Mouse (Mus musculus): ENCODE measurements around the gene Atg101. TPM values are rescaled to one million over a fixed set of nuclear protein-coding genes. Genes with fewer than 3 reads are reported as not detected.
A peak's percentile ranks its signal among the peaks of the same experiment; 100 is the strongest.

Atg101 gene
- total RNA-seq, 1 experiment = 116 TPM

GRCm38 (mm10) chr15:101315378-101315777, 31.3 kb downstream of the Atg101 start:
- Histone ChIP-seq H3K36me3 (ENCODE audit: control insufficient read depth, insufficient read depth, low read length, poor library complexity, severe bottlenecking) (no peaks in the 10 kb centered on the region), H3K9ac (ENCODE audit: insufficient read depth, low read depth, low read length, poor library complexity, severe bottlenecking) (no peak overlapping the region), H3K9me3 (ENCODE audit: control insufficient read depth, insufficient read depth, low read depth, low read length) (no peaks in the 10 kb centered on the region), H3K27ac (ENCODE audit: insufficient read depth, low read depth, low read length, poor library complexity, severe bottlenecking) (no peak overlapping the region), H3K4me3 (ENCODE audit: insufficient read depth in 1 of 2, low read depth in 1 of 2, low read length in 2 of 2, poor library complexity in 1 of 2, severe bottlenecking in 1 of 2) (no peak overlapping the region), H3K4me1 (ENCODE audit: control insufficient read depth in 2 of 2, insufficient read depth in 2 of 2, low read length in 2 of 2, poor library complexity in 1 of 2) (peaks cover 0 to 10% of the 10 kb centered on the region in 2 experiments; a peak in 2 of 4 replicates)
- in situ Hi-C loops (cut with MboI; ENCODE audit: low sequenced_read_pairs in 2 of 2, unreplicated experiment in 2 of 2) = no loop called here
- DNase-seq (ENCODE audit: low read depth, low spot score) = no peak
- TF ChIP-seq CHD2 (IDR thresholded peaks at IDR 0.05; ENCODE audit: low read depth, low read length) (no peak), HCFC1 (IDR thresholded peaks at IDR 0.05; ENCODE audit: borderline replicate concordance, insufficient read depth, low read length) (no peak), ZNF384 (IDR thresholded peaks at IDR 0.05; ENCODE audit: low read depth, low read length) (no peak), MAFK (IDR thresholded peaks at IDR 0.05; ENCODE audit: insufficient read depth, low read depth, low read length) (no peak), ZC3H11A (IDR thresholded peaks at IDR 0.05; ENCODE audit: borderline replicate concordance, low read depth, low read length) (no peak)

- Histone ChIP-seq H3K4me3 (ENCODE audit: insufficient read depth in 1 of 2, low read depth in 1 of 2, low read length in 2 of 2, poor library complexity in 1 of 2, severe bottlenecking in 1 of 2) (no peak overlapping the region), H3K4me1 (ENCODE audit: control insufficient read depth in 2 of 2, insufficient read depth in 2 of 2, low read length in 2 of 2, poor library complexity in 1 of 2) (peaks cover 0 to 10% of the 10 kb centered on the region in 2 experiments; a peak in 2 of 4 replicates), H3K9me3 (ENCODE audit: control insufficient read depth, insufficient read depth, low read depth, low read length) (no peaks in the 10 kb centered on the region), H3K9ac (ENCODE audit: insufficient read depth, low read depth, low read length, poor library complexity, severe bottlenecking) (no peak overlapping the region), H3K36me3 (ENCODE audit: control insufficient read depth, insufficient read depth, low read length, poor library complexity, severe bottlenecking) (no peaks in the 10 kb centered on the region), H3K27ac (ENCODE audit: insufficient read depth, low read depth, low read length, poor library complexity, severe bottlenecking) (no peak overlapping the region)
- in situ Hi-C loops (cut with MboI; ENCODE audit: low sequenced_read_pairs in 2 of 2, unreplicated experiment in 2 of 2) = no loop called here
- peak; percentile 92 for DNase-seq (ENCODE audit: low read depth, low spot score)
- TF ChIP-seq CHD2 (IDR thresholded peaks at IDR 0.05; ENCODE audit: low read depth, low read length) = no peak
- no peak for TF ChIP-seq ZNF384 (IDR thresholded peaks at IDR 0.05; ENCODE audit: low read depth, low read length)
- peak; percentile 45; the same call in 1 of the 2 replicates for TF ChIP-seq ZC3H11A (IDR thresholded peaks at IDR 0.05; ENCODE audit: borderline replicate concordance, low read depth, low read length)
- TF ChIP-seq HCFC1 (IDR thresholded peaks at IDR 0.05; ENCODE audit: borderline replicate concordance, insufficient read depth, low read length) = no peak
- TF ChIP-seq MAFK (IDR thresholded peaks at IDR 0.05; ENCODE audit: insufficient read depth, low read depth, low read length) = no peak
Observed at GRCm38 (mm10) chr15:101315832-101316231, 31.8 kb downstream of the Atg101 start.

- TF ChIP-seq ZC3H11A (IDR thresholded peaks at IDR 0.05; ENCODE audit: borderline replicate concordance, low read depth, low read length) (no peak), MAFK (IDR thresholded peaks at IDR 0.05; ENCODE audit: insufficient read depth, low read depth, low read length) (no peak), HCFC1 (IDR thresholded peaks at IDR 0.05; ENCODE audit: borderline replicate concordance, insufficient read depth, low read length) (no peak), CHD2 (IDR thresholded peaks at IDR 0.05; ENCODE audit: low read depth, low read length) (no peak), ZNF384 (IDR thresholded peaks at IDR 0.05; ENCODE audit: low read depth, low read length) (no peak)
- no peak overlapping the region for H3K4me3 ChIP-seq (ENCODE audit: insufficient read depth in 1 of 2, low read depth in 1 of 2, low read length in 2 of 2, poor library complexity in 1 of 2, severe bottlenecking in 1 of 2)
- H3K9me3 ChIP-seq (ENCODE audit: control insufficient read depth, insufficient read depth, low read depth, low read length) = no peaks in the 10 kb centered on the region
- peaks cover 0 to 10% of the 10 kb centered on the region in 2 experiments; a peak in 2 of 4 replicates for H3K4me1 ChIP-seq (ENCODE audit: control insufficient read depth in 2 of 2, insufficient read depth in 2 of 2, low read length in 2 of 2, poor library complexity in 1 of 2)
- in situ Hi-C loops (cut with MboI; ENCODE audit: low sequenced_read_pairs in 2 of 2, unreplicated experiment in 2 of 2) = no loop called here
- no peaks in the 10 kb centered on the region for H3K36me3 ChIP-seq (ENCODE audit: control insufficient read depth, insufficient read depth, low read length, poor library complexity, severe bottlenecking)
- H3K27ac ChIP-seq (ENCODE audit: insufficient read depth, low read depth, low read length, poor library complexity, severe bottlenecking) = no peak overlapping the region
- DNase-seq (ENCODE audit: low read depth, low spot score) = no peak
- no peak overlapping the region for H3K9ac ChIP-seq (ENCODE audit: insufficient read depth, low read depth, low read length, poor library complexity, severe bottlenecking)
Observed at GRCm38 (mm10) chr15:101316279-101316912, 32.3 kb downstream of the Atg101 start.

GRCm38 (mm10) chr15:101316913-101317813, 33.1 kb downstream of the Atg101 start:
- no peak overlapping the region for H3K9ac ChIP-seq (ENCODE audit: insufficient read depth, low read depth, low read length, poor library complexity, severe bottlenecking)
- no peaks in the 10 kb centered on the region for H3K9me3 ChIP-seq (ENCODE audit: control insufficient read depth, insufficient read depth, low read depth, low read length)
- in situ Hi-C loops (cut with MboI; ENCODE audit: low sequenced_read_pairs in 2 of 2, unreplicated experiment in 2 of 2) = no loop called here
- H3K4me3 ChIP-seq (ENCODE audit: insufficient read depth in 1 of 2, low read depth in 1 of 2, low read length in 2 of 2, poor library complexity in 1 of 2, severe bottlenecking in 1 of 2) = no peak overlapping the region
- TF ChIP-seq ZNF384 (IDR thresholded peaks at IDR 0.05; ENCODE audit: low read depth, low read length) (no peak), HCFC1 (IDR thresholded peaks at IDR 0.05; ENCODE audit: borderline replicate concordance, insufficient read depth, low read length) (no peak), CHD2 (IDR thresholded peaks at IDR 0.05; ENCODE audit: low read depth, low read length) (no peak), MAFK (IDR thresholded peaks at IDR 0.05; ENCODE audit: insufficient read depth, low read depth, low read length) (no peak), ZC3H11A (IDR thresholded peaks at IDR 0.05; ENCODE audit: borderline replicate concordance, low read depth, low read length) (no peak)
- no peaks in the 10 kb centered on the region for H3K36me3 ChIP-seq (ENCODE audit: control insufficient read depth, insufficient read depth, low read length, poor library complexity, severe bottlenecking)
- H3K27ac ChIP-seq (ENCODE audit: insufficient read depth, low read depth, low read length, poor library complexity, severe bottlenecking) = no peak overlapping the region
- no peak for DNase-seq (ENCODE audit: low read depth, low spot score)
- H3K4me1 ChIP-seq (ENCODE audit: control insufficient read depth in 2 of 2, insufficient read depth in 2 of 2, low read length in 2 of 2, poor library complexity in 1 of 2) = peaks cover 0 to 10% of the 10 kb centered on the region in 2 experiments; a peak in 2 of 4 replicates
